Mouse (Mus musculus) liver, embryonic 13.5 days (tissue): ENCODE measurements around the gene Ccdc148. TPM values are rescaled to one million over a fixed set of nuclear protein-coding genes. Genes with fewer than 3 reads are reported as not detected.

ENCODE experiments used
- ATAC-seq: fragments of 200-750 bp; cut with Nextera tagmentation; 2 replicates; pipeline ENCODE4 v1.8.0; 2017; ENCODE audit warnings: low read depth, mild to moderate bottlenecking, moderate number of reproducible peaks, moderate library complexity
- DNase-seq: peaks from one replicate; pipeline ENCODE4 v3.0.0; 2022
- H3K27ac ChIP-seq: fragments of 300-500 bp; sonication (generic); 2 replicates; pipeline ENCODE4 v1.5.1; 2015; ENCODE audit warnings: moderate library complexity, mild to moderate bottlenecking, inconsistent platforms
- H3K27me3 ChIP-seq: fragments of 300-500 bp; sonication (generic); 2 replicates; pipeline ENCODE4 v1.6.1; 2015; ENCODE audit warnings: mild to moderate bottlenecking, inconsistent platforms
- H3K36me3 ChIP-seq: fragments of 300-500 bp; sonication (generic); 2 replicates; pipeline ENCODE4 v1.6.1; 2015; ENCODE audit warnings: mild to moderate bottlenecking, inconsistent platforms
- H3K4me1 ChIP-seq: fragments of 300-500 bp; sonication (generic); replicated peaks from 2 replicates; pipeline ENCODE4 v1.6.1; 2015; ENCODE audit warnings: inconsistent platforms
- H3K4me2 ChIP-seq: fragments of 300-500 bp; sonication (generic); 2 replicates; pipeline ENCODE4 v1.6.1; 2015; ENCODE audit warnings: inconsistent platforms, mild to moderate bottlenecking, moderate library complexity
- H3K4me3 ChIP-seq: fragments of 300-500 bp; sonication (generic); replicated peaks from 2 replicates; pipeline ENCODE4 v1.5.1; 2015; ENCODE audit warnings: mild to moderate bottlenecking, inconsistent platforms
- H3K9ac ChIP-seq: fragments of 300-500 bp; sonication (generic); 2 replicates; pipeline ENCODE4 v1.6.1; 2015; ENCODE audit warnings: mild to moderate bottlenecking, inconsistent platforms
- H3K9me3 ChIP-seq: fragments of 300-500 bp; sonication (generic); replicated peaks from 2 replicates; pipeline ENCODE4 v1.6.1; 2016; ENCODE audit warnings: inconsistent platforms
- WGBS: fragments of 180-500 bp; shearing (Covaris S2); methylation state at CpG from one replicate; pipeline ENCODE4 v1.1.7; 2015; ENCODE audit not compliant: insufficient replicate concordance; 5-methylcytosine and 5-hydroxymethylcytosine counted together
- polyA plus RNA-seq: library from polyadenylated mRNA; unstranded; fragments of >200 nt; fragmentation: Nextera tagmentation; extraction: Ambion mirVana; gene quantifications from 2 replicates; pipeline ENCODE4 v1.2.1, GENCODE M21; 2015

Gene Ccdc148
- polyA plus RNA-seq, 1 experiment from 2014 or later = 0.25 TPM

- ATAC-seq (no peak), DNase-seq (no peak)
- Histone ChIP-seq H3K9me3 (no peaks in the 10 kb centered on the region), H3K4me3 (no peak overlapping the region), H3K27me3 (no peaks in the 10 kb centered on the region), H3K27ac (no peak overlapping the region), H3K4me2 (no peak overlapping the region), H3K9ac (no peak overlapping the region), H3K4me1 (no peaks in the 10 kb centered on the region), H3K36me3 (no peaks in the 10 kb centered on the region)
- 69% methylated on average over 9 of the region's 9 CpGs for WGBS
Observed at GRCm38 (mm10) chr2:58773833-58774232, 386.6 kb downstream of the Ccdc148 start.

Other genes starting within 250 kb of the Ccdc148 start
- gene Pkp4, start 167 bp upstream of the Ccdc148 start, polyA plus RNA-seq = 5.8 and 6.3 TPM in 2 replicates